Mouse (Mus musculus): ENCODE results near the gene Xrra1.

The Xrra1 gene

GRCm38 (mm10) chr7:99851121-99851520, 7.8 kb upstream of the Xrra1 start:
- CTCF ChIA-PET: no interaction called here

GRCm38 (mm10) chr7:99851618-99852017, 7.3 kb upstream of the Xrra1 start:
- CTCF ChIA-PET: no interaction called here

- CTCF ChIA-PET: no interaction called here
Measured at GRCm38 (mm10) chr7:99853350-99853749, 5.6 kb upstream of the Xrra1 start.

- CTCF ChIA-PET: no interaction called here
Measured at GRCm38 (mm10) chr7:99854311-99854710, 4.6 kb upstream of the Xrra1 start.

DNA sequence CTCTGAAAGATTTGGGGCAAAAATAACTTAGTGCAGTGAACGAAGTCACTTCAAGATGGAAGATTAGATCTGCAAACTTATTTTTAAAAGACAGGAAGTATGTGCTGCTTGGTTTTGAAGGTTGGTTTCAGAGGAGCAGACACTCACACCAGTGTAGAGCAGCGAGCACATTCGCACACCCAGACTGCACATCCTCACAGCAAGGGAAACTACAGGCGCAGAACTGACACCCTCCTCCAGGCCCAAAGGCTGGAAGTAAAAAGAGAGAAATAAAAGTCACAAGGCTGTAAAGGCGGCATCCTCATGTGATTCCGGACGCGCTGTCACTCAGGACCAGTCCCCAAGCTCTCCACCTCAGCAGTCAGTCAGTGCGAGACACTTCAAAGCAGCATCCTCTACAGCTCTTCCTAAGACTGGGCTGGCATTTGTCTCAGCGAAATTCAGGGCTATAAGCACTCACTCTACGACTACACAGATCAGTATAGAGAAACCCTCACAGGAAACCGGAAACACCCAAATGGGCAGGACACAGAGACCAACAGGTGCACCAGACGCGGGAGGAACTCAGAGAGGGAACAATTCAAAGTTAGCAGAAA, 2.6 kb upstream of the Xrra1 start:
- CTCF ChIA-PET: no interaction called here

DNA sequence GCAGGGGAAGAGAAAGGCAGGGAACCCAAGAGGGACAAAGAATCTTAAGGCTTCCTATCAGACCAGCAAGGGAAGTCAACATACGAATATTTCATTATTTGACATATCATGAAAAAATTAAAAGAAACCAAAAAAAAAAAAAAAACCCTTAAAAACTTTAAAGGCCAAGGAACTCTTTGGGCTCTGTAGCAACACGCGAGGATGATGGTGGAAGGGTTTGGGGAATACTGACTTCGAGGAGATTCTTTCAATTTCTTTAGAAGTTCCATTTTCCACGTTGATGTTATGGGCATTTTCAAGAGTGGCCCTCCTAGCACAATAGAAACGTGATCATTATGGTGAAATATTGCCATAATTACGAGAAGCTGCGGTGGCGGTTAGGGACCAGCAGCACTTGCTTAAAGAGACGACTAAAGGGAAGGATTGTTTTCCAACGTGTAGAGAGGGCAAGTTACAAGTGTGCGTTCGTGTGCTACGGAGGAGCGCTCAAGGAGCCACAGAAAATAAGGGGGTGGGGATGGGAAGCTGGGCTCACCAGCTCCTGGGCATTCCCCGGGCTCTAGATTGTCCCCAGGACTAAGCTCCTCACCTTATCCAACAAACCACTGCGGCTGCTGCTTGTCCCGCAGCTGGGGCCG, 622 bp upstream of the Xrra1 start:
- CTCF ChIA-PET: no interaction called here

- CTCF ChIA-PET: no interaction called here
Measured at GRCm38 (mm10) chr7:99863362-99863761, 4.4 kb downstream of the Xrra1 start, which contains the start of gene Spcs2. Gene Spcs2 (minus strand): TSS chr7:99863462.

- CTCF ChIA-PET: no interaction called here
Measured at GRCm38 (mm10) chr7:99864241-99865028, 5.5 kb downstream of the Xrra1 start.

DNA sequence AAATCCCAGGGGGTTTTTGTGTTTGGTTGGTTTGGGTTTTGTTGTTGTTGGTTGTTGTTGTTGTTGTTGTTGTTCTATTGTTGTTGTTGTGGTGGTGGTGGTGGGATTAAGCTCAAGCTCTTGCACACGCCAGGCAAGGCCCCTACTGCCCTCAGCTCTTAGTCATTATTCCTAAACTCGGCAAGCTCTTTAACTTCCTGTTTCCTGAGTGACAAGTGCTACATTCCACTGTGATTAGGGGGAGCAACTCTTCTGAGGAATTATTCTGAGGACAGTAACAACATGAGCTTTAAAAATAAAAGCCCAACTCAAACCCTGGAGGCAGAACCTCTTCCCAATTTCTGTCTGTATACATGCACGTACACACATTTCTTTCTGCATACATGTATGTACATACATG, 6.3 kb downstream of the Xrra1 start:
- CTCF ChIA-PET: no interaction called here

DNA sequence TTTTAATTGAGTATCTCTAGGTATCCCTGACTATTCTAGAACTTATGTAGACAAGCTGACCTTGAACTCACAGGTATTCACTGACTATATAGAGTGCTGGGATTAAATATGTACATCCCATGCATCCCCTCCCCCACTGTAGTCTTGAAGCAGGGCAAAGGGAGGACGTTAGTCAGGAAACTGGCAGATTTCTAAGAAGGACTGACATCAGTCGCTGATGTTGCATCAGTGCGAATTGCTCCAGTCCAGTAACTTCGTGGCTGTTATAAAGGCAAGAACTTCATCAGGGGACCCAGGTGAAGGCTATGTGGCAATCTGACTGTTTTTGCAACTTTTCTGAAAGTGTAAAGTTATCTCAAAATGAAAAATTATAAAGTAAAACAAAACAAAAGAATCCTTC, 10.4 kb downstream of the Xrra1 start:
- CTCF ChIA-PET: no interaction called here

- CTCF ChIA-PET: no interaction called here
Measured at GRCm38 (mm10) chr7:99873965-99874364, 15.0 kb downstream of the Xrra1 start.

GRCm38 (mm10) chr7:99875891-99876290, 17.0 kb downstream of the Xrra1 start:
- CTCF ChIA-PET: interaction anchor here (0.6 to 1.3 kb wide), 3 partner anchors 9 to 77 kb away, joined by 3 to 4 read pairs (median 3); no protein-coding TSS in a partner anchor

GRCm38 (mm10) chr7:99876345-99876744, 17.4 kb downstream of the Xrra1 start:
- CTCF ChIA-PET: interaction anchor here (0.6 to 1.3 kb wide), 3 partner anchors 9 to 78 kb away, joined by 3 to 4 read pairs (median 3); no protein-coding TSS in a partner anchor

GRCm38 (mm10) chr7:99878254-99878653, 19.3 kb downstream of the Xrra1 start:
- CTCF ChIA-PET: no interaction called here

DNA sequence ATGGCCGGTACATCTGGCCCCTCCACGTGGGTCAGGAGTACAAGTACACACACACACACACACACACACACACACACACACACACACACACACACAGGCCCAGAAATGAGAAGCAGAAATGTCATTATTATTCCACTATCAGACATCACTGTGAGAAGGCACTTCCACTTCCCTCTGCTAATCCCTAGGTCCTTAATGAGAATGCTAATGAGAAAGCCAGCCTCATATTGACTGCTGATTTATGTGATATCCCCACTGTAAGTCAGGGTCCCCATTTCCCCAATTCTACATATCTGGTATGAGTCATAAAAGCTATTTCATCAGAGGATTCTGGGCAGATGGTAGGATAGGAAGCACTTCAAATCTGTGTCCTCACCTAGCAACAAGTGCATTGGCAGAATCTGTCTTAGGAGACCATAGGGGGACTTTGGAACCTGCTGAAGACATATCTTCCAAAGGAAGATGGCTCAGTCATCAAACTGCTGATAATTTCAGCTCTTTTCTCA, 28.4 kb downstream of the Xrra1 start:
- CTCF ChIA-PET: no interaction called here

GRCm38 (mm10) chr7:99887743-99888142, 28.8 kb downstream of the Xrra1 start:
- CTCF ChIA-PET: interaction anchor here (0.6 kb wide), 1 partner anchor 20 kb away, joined by 3 read pairs; no protein-coding TSS in a partner anchor

DNA sequence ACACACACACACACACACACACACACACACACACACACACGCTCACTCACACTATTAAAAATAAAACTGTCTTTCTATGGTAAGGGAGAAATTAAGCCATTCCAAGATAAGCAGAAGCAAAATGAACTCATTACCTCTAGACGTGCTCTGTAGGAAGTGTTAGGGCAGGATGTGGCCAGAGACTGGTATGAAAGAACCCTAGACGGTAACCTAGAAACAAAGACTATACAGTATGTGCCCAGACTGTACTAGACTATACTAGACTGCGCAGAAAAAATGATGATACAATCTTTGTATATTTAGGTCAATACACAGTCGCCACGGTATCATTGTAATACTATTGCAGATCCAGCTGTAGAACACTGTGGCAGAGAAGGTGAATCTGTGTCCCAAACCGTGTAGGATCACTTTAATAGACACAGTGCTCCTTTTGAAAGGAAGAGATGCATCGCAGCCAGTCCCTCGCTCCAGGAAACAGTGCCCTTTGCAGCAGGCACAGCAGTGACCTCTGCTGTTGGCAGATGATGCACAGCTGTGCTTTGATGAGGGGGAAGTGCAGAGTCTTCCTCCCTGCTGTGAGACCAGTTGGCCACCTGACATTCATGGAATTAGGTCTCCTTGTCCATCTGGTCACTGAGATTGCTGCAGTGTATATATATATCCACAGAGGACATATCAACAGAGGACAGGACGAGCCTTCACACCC, 30.4 kb downstream of the Xrra1 start:
- CTCF ChIA-PET: interaction anchor here (0.6 kb wide), 1 partner anchor 1064 kb away, joined by 5 read pairs; no protein-coding TSS in a partner anchor

DNA sequence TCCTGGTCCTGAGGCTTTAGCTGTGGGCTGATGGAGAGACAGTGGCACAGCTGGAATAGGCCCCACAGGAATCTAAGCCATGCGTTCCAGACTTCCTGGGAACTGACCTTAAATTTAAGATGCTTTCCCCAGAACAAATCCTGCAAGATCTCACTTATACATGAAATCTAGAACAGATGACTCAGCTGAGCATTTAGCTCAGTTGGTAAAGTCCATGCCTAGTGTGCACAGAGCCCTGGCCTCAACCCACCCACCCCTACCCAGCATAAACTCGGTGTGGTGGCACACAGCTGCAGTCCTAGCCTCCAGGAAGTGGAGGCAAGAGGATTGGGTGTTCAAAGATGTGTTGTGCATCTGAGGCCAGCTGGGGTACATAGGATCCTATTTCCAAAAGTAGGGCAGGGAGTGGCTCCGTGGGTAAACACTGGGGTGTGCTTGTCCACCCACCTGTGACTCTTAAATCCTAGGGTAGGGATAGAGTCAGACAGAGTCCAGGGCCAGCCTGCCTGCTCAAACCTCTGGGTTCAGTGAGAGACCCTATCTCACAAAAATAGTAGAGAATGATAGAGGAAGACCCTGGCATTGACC, 31.3 kb downstream of the Xrra1 start:
- CTCF ChIA-PET: interaction anchor here (0.7 kb wide), 1 partner anchor 12 kb away, joined by 8 read pairs; no protein-coding TSS in a partner anchor

- CTCF ChIA-PET: no interaction called here
Measured at GRCm38 (mm10) chr7:99891471-99891870, 32.6 kb downstream of the Xrra1 start.

DNA sequence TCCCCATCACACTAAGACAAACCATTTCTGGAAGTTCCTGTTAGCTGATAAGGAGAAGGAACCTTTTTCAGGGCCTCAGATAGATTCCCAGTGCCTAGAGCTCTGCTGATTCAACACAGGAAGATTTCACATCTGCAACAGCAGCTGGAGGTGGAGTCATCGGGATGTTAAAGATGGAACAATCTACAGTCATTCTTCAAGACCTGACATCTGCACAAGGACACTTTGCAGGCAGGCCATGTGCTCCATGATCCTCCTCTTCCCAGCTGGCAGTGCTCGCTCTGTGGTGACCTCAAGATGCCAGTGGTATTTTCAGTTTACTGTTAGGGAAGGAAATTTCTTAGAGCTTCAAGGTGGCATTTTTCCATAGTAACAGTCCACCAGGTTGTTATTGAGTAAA, 33.4 kb downstream of the Xrra1 start:
- CTCF ChIA-PET: no interaction called here

GRCm38 (mm10) chr7:99893967-99894366, 35.1 kb downstream of the Xrra1 start:
- CTCF ChIA-PET: no interaction called here

DNA sequence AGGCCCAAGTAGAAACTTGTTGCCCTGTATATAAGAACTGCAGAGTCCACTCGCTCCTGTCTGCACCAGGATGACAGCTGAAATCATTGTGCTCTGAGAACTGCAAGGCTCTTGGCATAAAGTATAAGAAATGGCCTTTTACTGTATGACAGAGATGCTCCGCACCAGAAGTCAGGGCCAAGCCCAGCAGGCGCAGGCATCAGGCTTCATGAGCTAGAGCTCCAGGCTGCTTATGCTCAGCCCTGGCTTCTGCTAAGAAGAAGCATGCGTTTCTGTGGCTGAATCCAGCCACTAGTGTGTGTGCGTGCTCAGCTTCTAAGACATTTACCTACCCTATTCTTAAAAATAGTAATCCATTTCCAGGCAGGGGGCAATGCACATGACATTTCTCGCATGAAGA, 35.6 kb downstream of the Xrra1 start:
- CTCF ChIA-PET: no interaction called here
